Mouse (Mus musculus): ENCODE measurements around the gene Lipe. TPM values are rescaled to one million over a fixed set of nuclear protein-coding genes. Genes with fewer than 3 reads are reported as not detected.
"Not testable (repeated sequence)": the region's sequence is repeated elsewhere in the genome, so short reads cannot be mapped to it uniquely, and the experiment has no call there.

Gene Lipe
- polyA plus RNA-seq, 1 experiment: 46.9 TPM

GRCm38 (mm10) chr7:25419536-25419935 lies 21.0 kb upstream of the Lipe start:
- WGBS: 68% methylated on average over 8 of the region's 8 CpGs
- DNase-seq (ENCODE audit: low read depth, low spot score): no peak

- no peak for DNase-seq (ENCODE audit: low read depth, low spot score)
- 93% methylated on average over 1 of the region's 1 CpGs for WGBS
Measured at GRCm38 (mm10) chr7:25417597-25417996, 19.1 kb upstream of the Lipe start.

GRCm38 (mm10) chr7:25412833-25413441 lies 14.4 kb upstream of the Lipe start, which contains the start of gene Cxcl17:
Gene Cxcl17, minus strand, starts transcription at chr7:25412886.
- WGBS: 46% methylated on average over 7 of the region's 7 CpGs
- no peak for DNase-seq (ENCODE audit: low read depth, low spot score)

- WGBS: 84% methylated on average over 3 of the region's 3 CpGs
- no peak for DNase-seq (ENCODE audit: low read depth, low spot score)
Measured at GRCm38 (mm10) chr7:25411861-25412260, 13.4 kb upstream of the Lipe start.

- DNase-seq (ENCODE audit: low read depth, low spot score): no peak
- 90% methylated on average over 1 of the region's 1 CpGs for WGBS
Measured at GRCm38 (mm10) chr7:25410969-25411615, 12.6 kb upstream of the Lipe start.

GRCm38 (mm10) chr7:25409114-25409760 lies 10.7 kb upstream of the Lipe start:
- 70% methylated on average over 4 of the region's 4 CpGs for WGBS
- DNase-seq (ENCODE audit: low read depth, low spot score): no peak

GRCm38 (mm10) chr7:25406468-25406867 lies 8.0 kb upstream of the Lipe start:
- no peak for DNase-seq (ENCODE audit: low read depth, low spot score)
- WGBS: 69% methylated on average over 7 of the region's 7 CpGs

- 0% methylated on average over 2 of the region's 2 CpGs for WGBS
- peak; percentile 78 for DNase-seq (ENCODE audit: low read depth, low spot score)
Measured at GRCm38 (mm10) chr7:25402671-25403101, 4.2 kb upstream of the Lipe start.

GRCm38 (mm10) chr7:25401986-25402385 lies 3.5 kb upstream of the Lipe start:
- WGBS: 61% methylated on average over 5 of the region's 5 CpGs
- no peak for DNase-seq (ENCODE audit: low read depth, low spot score)

- no peak for DNase-seq (ENCODE audit: low read depth, low spot score)
- WGBS: 54% methylated on average over 2 of the region's 2 CpGs
Measured at GRCm38 (mm10) chr7:25401551-25401950, 3.0 kb upstream of the Lipe start.

GRCm38 (mm10) chr7:25399028-25399427 lies 518 bp upstream of the Lipe start:
- DNase-seq (ENCODE audit: low read depth, low spot score): not testable (repeated sequence)

GRCm38 (mm10) chr7:25396621-25397020 lies 1.9 kb downstream of the Lipe start:
- DNase-seq (ENCODE audit: low read depth, low spot score): no peak
- WGBS: 96% methylated on average over 14 of the region's 14 CpGs

- WGBS: 5% methylated on average over 47 of the region's 52 CpGs
- DNase-seq (ENCODE audit: low read depth, low spot score): peak; percentile 91
Measured at GRCm38 (mm10) chr7:25395558-25396521, 2.7 kb downstream of the Lipe start.

- under 1% methylated on average over 22 of the region's 22 CpGs for WGBS
- DNase-seq (ENCODE audit: low read depth, low spot score): no peak
Measured at GRCm38 (mm10) chr7:25395186-25395557, 3.3 kb downstream of the Lipe start.

GRCm38 (mm10) chr7:25394754-25395153 lies 3.8 kb downstream of the Lipe start:
- no peak for DNase-seq (ENCODE audit: low read depth, low spot score)
- 9% methylated on average over 7 of the region's 7 CpGs for WGBS

- no peak for DNase-seq (ENCODE audit: low read depth, low spot score)
- WGBS: 71% methylated on average over 8 of the region's 8 CpGs
Measured at GRCm38 (mm10) chr7:25393451-25394210, 4.9 kb downstream of the Lipe start.

GRCm38 (mm10) chr7:25392851-25393250 lies 5.7 kb downstream of the Lipe start:
- 92% methylated on average over 7 of the region's 7 CpGs for WGBS
- DNase-seq (ENCODE audit: low read depth, low spot score): no peak

GRCm38 (mm10) chr7:25391856-25392453 lies 6.6 kb downstream of the Lipe start:
- no peak for DNase-seq (ENCODE audit: low read depth, low spot score)
- WGBS: 75% methylated on average over 2 of the region's 2 CpGs

GRCm38 (mm10) chr7:25390986-25391385 lies 7.5 kb downstream of the Lipe start:
- no peak for DNase-seq (ENCODE audit: low read depth, low spot score)

More at GRCm38 (mm10) chr7:25390986-25391385, 7.5 kb downstream of the Lipe start:
- 70% methylated on average over 2 of the region's 2 CpGs for WGBS

Measured in large intestine, adult 2 months (tissue).